Mouse (Mus musculus): ENCODE results near the gene Mid1. TPM values are rescaled to one million over a fixed set of nuclear protein-coding genes. Genes with fewer than 3 reads are reported as not detected.

Gene Mid1
- 54.0 TPM for polyA plus RNA-seq (2012; fragmentation: generic; extraction: Trizol)

DNA sequence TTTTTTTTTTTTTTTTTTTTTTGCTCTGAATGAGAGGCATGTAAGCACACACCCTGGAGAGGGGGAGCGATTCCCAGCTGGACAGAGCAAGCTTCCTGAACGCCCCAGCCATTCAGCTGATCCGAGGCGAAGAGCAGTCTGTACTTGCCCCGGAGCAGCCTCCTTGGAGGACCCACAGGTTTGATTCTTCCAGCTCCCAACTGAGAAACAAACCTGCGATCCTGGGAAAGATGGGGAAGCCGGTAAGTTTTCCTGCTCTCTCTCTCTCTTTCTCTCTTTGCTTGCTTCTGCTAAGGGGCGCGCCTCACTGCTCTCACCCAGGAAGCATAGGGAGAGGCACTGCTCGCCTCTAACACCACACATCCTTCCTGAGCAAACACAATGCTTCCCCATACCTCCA is at the start of gene Mid1:
TSS of gene Mid1 (plus strand) at position 69 of the 400 bp plus-strand sequence.
- Histone ChIP-seq H3K79me2 (ENCODE audit: control insufficient read depth, insufficient read depth) (no peaks in the 10 kb centered on the region), H3ac (ENCODE audit: control insufficient read depth, insufficient read length) (no peak within 1 kb of the TSS), H3K4me3 (no peak within 1 kb of the TSS), H3K36me3 (ENCODE audit: control insufficient read depth, insufficient read depth) (no peaks in the 10 kb centered on the region), H3K4me2 (ENCODE audit: low read depth) (peak within 1 kb of the TSS; percentile 46), H3K27me3 (ENCODE audit: control insufficient read depth, insufficient read depth, insufficient read length) (no peaks in the 10 kb centered on the region)
- TF ChIP-seq MYOD1 (IDR thresholded peaks at IDR 0.05; ENCODE audit: control insufficient read depth in 1 of 3, insufficient read length in 2 of 3, low read depth in 2 of 3), result no peak
- no peak for TF ChIP-seq E2F4 (IDR thresholded peaks at IDR 0.05; ENCODE audit: insufficient read depth)
- TF ChIP-seq USF1 (IDR thresholded peaks at IDR 0.05; ENCODE audit: low read depth), result no peak
- TF ChIP-seq POLR2AphosphoS2 (IDR thresholded peaks at IDR 0.05; ENCODE audit: insufficient read length, low read depth), result no peak
- TF ChIP-seq POLR2A (IDR thresholded peaks at IDR 0.05; ENCODE audit: insufficient read length, low read depth), result no peak
- TF ChIP-seq TCF3 (IDR thresholded peaks at IDR 0.05; ENCODE audit: insufficient read length, low read depth), result no peak
- TF ChIP-seq REST (IDR thresholded peaks at IDR 0.05; ENCODE audit: insufficient read depth, insufficient read length), result no peak
- no peak for TF ChIP-seq MYOG (IDR thresholded peaks at IDR 0.05; ENCODE audit: control insufficient read depth in 1 of 3, insufficient read depth in 1 of 3, insufficient read length in 2 of 3, low read depth in 2 of 3)
- no peak for TF ChIP-seq MAX (IDR thresholded peaks at IDR 0.05; ENCODE audit: low read depth)
- no peak for TF ChIP-seq CEBPB (IDR thresholded peaks at IDR 0.05; ENCODE audit: insufficient read depth, poor library complexity, severe bottlenecking)
- TF ChIP-seq SRF (IDR thresholded peaks at IDR 0.05; ENCODE audit: control insufficient read depth, insufficient read length, low read depth), result no peak
- TF ChIP-seq TCF12 (IDR thresholded peaks at IDR 0.05; ENCODE audit: insufficient read depth, poor library complexity, severe bottlenecking), result no peak

DNA sequence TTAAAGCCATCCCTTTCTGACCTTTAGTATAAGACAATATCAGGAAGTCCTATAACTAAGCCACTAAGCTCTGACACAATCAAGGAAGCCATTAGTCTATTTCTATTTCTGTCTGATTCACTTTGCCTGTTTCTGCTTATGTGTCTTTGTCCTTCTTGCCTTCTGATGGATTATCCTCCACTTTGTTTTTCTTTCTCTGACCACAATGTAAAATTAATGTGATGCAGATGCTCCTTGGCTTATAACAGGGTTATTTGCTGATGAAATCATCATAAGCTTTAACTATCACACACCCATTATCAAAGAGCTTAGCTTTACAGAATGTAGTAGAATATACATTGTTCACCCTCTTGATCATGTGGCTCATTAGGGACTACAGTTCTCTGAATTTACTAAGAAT is 11.9 kb upstream of the Mid1 start:
- Histone ChIP-seq H3K4me3 (no peak overlapping the region), H3K27me3 (ENCODE audit: control insufficient read depth, insufficient read depth, insufficient read length) (no peaks in the 10 kb centered on the region), H3K36me3 (ENCODE audit: control insufficient read depth, insufficient read depth) (no peaks in the 10 kb centered on the region), H3K4me2 (ENCODE audit: low read depth) (no peak overlapping the region), H3ac (ENCODE audit: control insufficient read depth, insufficient read length) (no peak overlapping the region), H3K79me2 (ENCODE audit: control insufficient read depth, insufficient read depth) (no peaks in the 10 kb centered on the region)
- TF ChIP-seq POLR2AphosphoS2 (IDR thresholded peaks at IDR 0.05; ENCODE audit: insufficient read length, low read depth) (no peak), POLR2A (IDR thresholded peaks at IDR 0.05; ENCODE audit: insufficient read length, low read depth) (no peak), CEBPB (IDR thresholded peaks at IDR 0.05; ENCODE audit: insufficient read depth, poor library complexity, severe bottlenecking) (no peak)

DNA sequence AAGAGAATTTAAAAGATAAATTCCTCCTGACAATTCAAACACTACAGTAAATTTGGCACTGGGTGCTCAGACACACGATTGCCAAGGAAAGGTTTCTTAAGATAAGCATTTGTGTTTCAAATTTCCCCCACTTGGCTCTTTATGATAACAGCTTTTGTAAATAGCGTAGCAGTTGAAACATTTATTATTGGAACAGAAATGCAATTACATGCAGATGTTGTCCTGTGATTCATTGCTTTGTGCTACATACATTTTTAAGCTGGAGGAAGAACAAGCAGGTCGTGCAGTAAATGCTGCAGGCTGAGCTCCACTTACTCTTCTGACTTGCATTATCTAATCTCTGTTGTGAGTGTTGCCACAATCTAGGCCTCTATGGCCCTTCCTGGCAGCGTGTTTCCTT is 8.7 kb upstream of the Mid1 start:
- Histone ChIP-seq H3ac (ENCODE audit: control insufficient read depth, insufficient read length) (no peak overlapping the region), H3K27me3 (ENCODE audit: control insufficient read depth, insufficient read depth, insufficient read length) (no peaks in the 10 kb centered on the region), H3K4me3 (no peak overlapping the region), H3K36me3 (ENCODE audit: control insufficient read depth, insufficient read depth) (no peaks in the 10 kb centered on the region), H3K79me2 (ENCODE audit: control insufficient read depth, insufficient read depth) (no peaks in the 10 kb centered on the region), H3K4me2 (ENCODE audit: low read depth) (no peak overlapping the region)
- TF ChIP-seq CEBPB (IDR thresholded peaks at IDR 0.05; ENCODE audit: insufficient read depth, poor library complexity, severe bottlenecking), result no peak
- TF ChIP-seq MAX (IDR thresholded peaks at IDR 0.05; ENCODE audit: low read depth), result no peak
- TF ChIP-seq TCF3 (IDR thresholded peaks at IDR 0.05; ENCODE audit: insufficient read length, low read depth), result no peak
- no peak for TF ChIP-seq POLR2AphosphoS2 (IDR thresholded peaks at IDR 0.05; ENCODE audit: insufficient read length, low read depth)
- TF ChIP-seq MYOD1 (IDR thresholded peaks at IDR 0.05; ENCODE audit: control insufficient read depth in 1 of 3, insufficient read length in 2 of 3, low read depth in 2 of 3), result no peak
- TF ChIP-seq TCF12 (IDR thresholded peaks at IDR 0.05; ENCODE audit: insufficient read depth, poor library complexity, severe bottlenecking), result no peak
- TF ChIP-seq SRF (IDR thresholded peaks at IDR 0.05; ENCODE audit: control insufficient read depth, insufficient read length, low read depth), result no peak
- no peak for TF ChIP-seq POLR2A (IDR thresholded peaks at IDR 0.05; ENCODE audit: insufficient read length, low read depth)
- TF ChIP-seq E2F4 (IDR thresholded peaks at IDR 0.05; ENCODE audit: insufficient read depth), result no peak
- no peak for TF ChIP-seq REST (IDR thresholded peaks at IDR 0.05; ENCODE audit: insufficient read depth, insufficient read length)
- no peak for TF ChIP-seq USF1 (IDR thresholded peaks at IDR 0.05; ENCODE audit: low read depth)
- TF ChIP-seq MYOG (IDR thresholded peaks at IDR 0.05; ENCODE audit: control insufficient read depth in 1 of 3, insufficient read depth in 1 of 3, insufficient read length in 2 of 3, low read depth in 2 of 3), result no peak

DNA sequence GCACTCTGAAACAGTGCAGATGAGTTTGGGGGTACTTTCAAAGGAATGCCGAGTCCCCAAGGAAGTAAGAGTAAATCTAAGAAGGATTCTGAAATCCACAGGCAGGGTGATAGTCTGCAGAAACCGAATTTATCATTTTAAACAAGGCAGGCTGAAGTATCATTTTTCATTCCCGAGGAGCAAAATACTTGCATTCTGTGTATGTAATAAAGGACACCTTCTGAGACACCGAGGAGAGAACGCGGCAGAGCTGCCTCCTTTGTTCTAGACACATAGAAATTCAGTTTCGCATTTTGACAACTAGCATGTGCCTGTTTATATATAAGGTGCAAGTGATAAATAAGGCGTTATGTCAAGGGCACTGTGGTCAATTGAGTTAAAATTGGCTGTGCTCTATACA is 732 bp downstream of the Mid1 start:
- Histone ChIP-seq H3K36me3 (ENCODE audit: control insufficient read depth, insufficient read depth) (no peaks in the 10 kb centered on the region), H3K4me3 (no peak overlapping the region)
- TF ChIP-seq TCF12 (IDR thresholded peaks at IDR 0.05; ENCODE audit: insufficient read depth, poor library complexity, severe bottlenecking) (no peak), REST (IDR thresholded peaks at IDR 0.05; ENCODE audit: insufficient read depth, insufficient read length) (no peak), MYOD1 (IDR thresholded peaks at IDR 0.05; ENCODE audit: control insufficient read depth in 1 of 3, insufficient read length in 2 of 3, low read depth in 2 of 3) (no peak), MYOG (IDR thresholded peaks at IDR 0.05; ENCODE audit: control insufficient read depth in 1 of 3, insufficient read depth in 1 of 3, insufficient read length in 2 of 3, low read depth in 2 of 3) (no peak), TCF3 (IDR thresholded peaks at IDR 0.05; ENCODE audit: insufficient read length, low read depth) (no peak), USF1 (IDR thresholded peaks at IDR 0.05; ENCODE audit: low read depth) (no peak), E2F4 (IDR thresholded peaks at IDR 0.05; ENCODE audit: insufficient read depth) (no peak), SRF (IDR thresholded peaks at IDR 0.05; ENCODE audit: control insufficient read depth, insufficient read length, low read depth) (no peak), CEBPB (IDR thresholded peaks at IDR 0.05; ENCODE audit: insufficient read depth, poor library complexity, severe bottlenecking) (no peak)

DNA sequence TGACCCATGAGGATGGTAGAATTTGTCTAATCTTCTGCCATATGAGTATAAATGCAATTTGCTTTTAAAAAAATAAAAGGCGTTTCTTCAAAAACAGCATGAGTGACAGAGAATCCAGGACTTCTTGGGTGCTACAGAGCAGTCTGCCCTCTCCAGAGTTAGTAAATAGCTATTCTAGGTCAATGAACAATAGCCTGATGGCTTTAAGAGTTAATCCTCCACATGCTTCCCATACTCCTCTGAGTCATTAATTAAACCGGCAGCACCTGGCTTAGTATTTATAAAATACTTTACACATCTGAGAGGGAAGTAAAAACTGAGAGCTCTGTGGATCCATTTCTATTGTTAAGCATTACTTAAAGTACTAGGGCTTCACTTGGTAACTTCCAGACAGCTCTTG is 6.2 kb downstream of the Mid1 start:
- no peak overlapping the region for H3K4me3 ChIP-seq

More for the DNA sequence above, 732 bp downstream of the Mid1 start:
- H3K79me2 ChIP-seq (ENCODE audit: control insufficient read depth, insufficient read depth), result no peaks in the 10 kb centered on the region
- no peaks in the 10 kb centered on the region for H3K27me3 ChIP-seq (ENCODE audit: control insufficient read depth, insufficient read depth, insufficient read length)
- H3K4me2 ChIP-seq (ENCODE audit: low read depth), result peak overlapping the region; percentile 46
- H3ac ChIP-seq (ENCODE audit: control insufficient read depth, insufficient read length), result no peak overlapping the region

More for the DNA sequence above, 6.2 kb downstream of the Mid1 start:
- Histone ChIP-seq H3ac (ENCODE audit: control insufficient read depth, insufficient read length) (no peak overlapping the region), H3K27me3 (ENCODE audit: control insufficient read depth, insufficient read depth, insufficient read length) (no peaks in the 10 kb centered on the region), H3K36me3 (ENCODE audit: control insufficient read depth, insufficient read depth) (no peaks in the 10 kb centered on the region), H3K79me2 (ENCODE audit: control insufficient read depth, insufficient read depth) (no peaks in the 10 kb centered on the region), H3K4me2 (ENCODE audit: low read depth) (no peak overlapping the region)
- TF ChIP-seq MYOG (IDR thresholded peaks at IDR 0.05; ENCODE audit: control insufficient read depth in 1 of 3, insufficient read depth in 1 of 3, insufficient read length in 2 of 3, low read depth in 2 of 3) (no peak), MYOD1 (IDR thresholded peaks at IDR 0.05; ENCODE audit: control insufficient read depth in 1 of 3, insufficient read length in 2 of 3, low read depth in 2 of 3) (no peak), TCF3 (IDR thresholded peaks at IDR 0.05; ENCODE audit: insufficient read length, low read depth) (no peak), POLR2AphosphoS2 (IDR thresholded peaks at IDR 0.05; ENCODE audit: insufficient read length, low read depth) (no peak), POLR2A (IDR thresholded peaks at IDR 0.05; ENCODE audit: insufficient read length, low read depth) (no peak)

Data from myocyte (in vitro differentiated cells).